Mouse (Mus musculus) thymus, adult 2 months (tissue): ENCODE measurements around the gene Lrrk1. TPM values are rescaled to one million over a fixed set of nuclear protein-coding genes. Genes with fewer than 3 reads are reported as not detected.
A peak's percentile ranks its signal among the peaks of the same experiment; 100 is the strongest.

Source experiments
- DNase-seq: peaks from one replicate; pipeline ENCODE4 v3.0.0; 2021
- H3K27ac ChIP-seq: fragments of 200-500 bp; 2 replicates; pipeline ENCODE4 v1.5.1; 2012; ENCODE audit warnings: low read length, control low read depth; ENCODE audit not compliant: control insufficient read depth, insufficient read depth
- H3K27me3 ChIP-seq: fragments of 200-500 bp; 2 replicates; pipeline ENCODE4 v1.6.1; 2012; ENCODE audit warnings: mild to moderate bottlenecking, low read length, moderate library complexity, mixed read lengths; ENCODE audit not compliant: control insufficient read depth, insufficient read depth
- H3K36me3 ChIP-seq: fragments of 200-500 bp; 2 replicates; pipeline ENCODE4 v1.6.1; 2012; ENCODE audit warnings: mild to moderate bottlenecking, low read length, moderate library complexity; ENCODE audit not compliant: control insufficient read depth, insufficient read depth
- H3K4me1 ChIP-seq: fragments of 200-500 bp; replicated peaks from 2 replicates; pipeline ENCODE4 v1.6.1; 2012; ENCODE audit warnings: low read length; ENCODE audit not compliant: control insufficient read depth, insufficient read depth
- H3K4me3 ChIP-seq: fragments of 200-500 bp; 2 replicates; pipeline ENCODE4 v1.5.1; 2012; ENCODE audit warnings: mild to moderate bottlenecking, low read length, control low read depth, moderate library complexity; ENCODE audit not compliant: control insufficient read depth, insufficient read depth
- CTCF ChIP-seq: fragments of 200-500 bp; IDR thresholded peaks from 2 replicates; pipeline ENCODE4 v1.5.1; 2012; ENCODE audit warnings: mild to moderate bottlenecking, control low read depth, low read length, moderate library complexity, borderline replicate concordance; ENCODE audit not compliant: control insufficient read depth, poor library complexity, insufficient read depth; ENCODE audit errors: extremely low read depth
- POLR2A ChIP-seq: fragments of 200-500 bp; IDR thresholded peaks from 2 replicates; pipeline ENCODE4 v1.6.1; 2012; ENCODE audit warnings: mild to moderate bottlenecking, low read length, control low read depth, moderate library complexity; ENCODE audit not compliant: control insufficient read depth, poor library complexity, insufficient read depth; ENCODE audit errors: extremely low read depth
- WGBS: fragments of 180-500 bp; shearing (Covaris S2); methylation state at CpG from one replicate; pipeline ENCODE4 v1.1.7; 2018; 5-methylcytosine and 5-hydroxymethylcytosine counted together
- polyA plus RNA-seq: library from polyadenylated mRNA; depleted of rRNA; stranded (reverse); fragments of >200 nt; gene quantifications from 2 replicates; pipeline ENCODE4 v1.2.3, GENCODE M21; 2012

Gene Lrrk1
- polyA plus RNA-seq, 1 experiment = 29.9 TPM

GRCm38 (mm10) chr7:66184026-66184425 is 204.1 kb downstream of the Lrrk1 start:
- 52% methylated on average over 4 of the region's 4 CpGs for WGBS
- H3K4me1 ChIP-seq = peaks cover 34% of the 10 kb centered on the region
- no peaks in the 10 kb centered on the region for H3K36me3 ChIP-seq
- DNase-seq = no peak
- H3K4me3 ChIP-seq = no peak overlapping the region
- no peak overlapping the region for H3K27ac ChIP-seq
- no peaks in the 10 kb centered on the region for H3K27me3 ChIP-seq
- TF ChIP-seq POLR2A = no peak
- TF ChIP-seq CTCF = no peak

GRCm38 (mm10) chr7:66183404-66183803 is 204.7 kb downstream of the Lrrk1 start:
- H3K27me3 ChIP-seq = no peaks in the 10 kb centered on the region
- no peak for DNase-seq
- no peak overlapping the region for H3K27ac ChIP-seq
- WGBS = 9% methylated on average over 8 of the region's 8 CpGs
- H3K4me3 ChIP-seq = no peak overlapping the region
- H3K36me3 ChIP-seq = no peaks in the 10 kb centered on the region
- peaks cover 38% of the 10 kb centered on the region for H3K4me1 ChIP-seq
- TF ChIP-seq CTCF (no peak), POLR2A (no peak)

- peaks cover 32% of the 10 kb centered on the region for H3K4me1 ChIP-seq
- 96% methylated on average over 7 of the region's 7 CpGs for WGBS
- H3K27ac ChIP-seq = no peak overlapping the region
- H3K4me3 ChIP-seq = no peak overlapping the region
- H3K27me3 ChIP-seq = no peaks in the 10 kb centered on the region
- DNase-seq = no peak
- H3K36me3 ChIP-seq = no peaks in the 10 kb centered on the region
- TF ChIP-seq CTCF (no peak), POLR2A (no peak)
Measured at GRCm38 (mm10) chr7:66182075-66182715, 206.0 kb downstream of the Lrrk1 start.

- no peak overlapping the region; the same call in 1 of the 2 replicates for H3K27ac ChIP-seq
- 41% methylated on average over 10 of the region's 10 CpGs for WGBS
Measured at GRCm38 (mm10) chr7:66180711-66181365, 207.3 kb downstream of the Lrrk1 start.

GRCm38 (mm10) chr7:66180260-66180659 is 207.9 kb downstream of the Lrrk1 start:
- Histone ChIP-seq H3K36me3 (no peaks in the 10 kb centered on the region), H3K4me1 (peaks cover 42% of the 10 kb centered on the region), H3K4me3 (no peak overlapping the region), H3K27me3 (no peaks in the 10 kb centered on the region), H3K27ac (peak overlapping the region; percentile 31; the same call in 1 of the 2 replicates)
- 3% methylated on average over 3 of the region's 3 CpGs for WGBS
- TF ChIP-seq POLR2A = no peak
- no peak for TF ChIP-seq CTCF
- peak; percentile 15 for DNase-seq

More at GRCm38 (mm10) chr7:66180711-66181365, 207.3 kb downstream of the Lrrk1 start:
- Histone ChIP-seq H3K36me3 (no peaks in the 10 kb centered on the region), H3K4me3 (no peak overlapping the region), H3K4me1 (peaks cover 37% of the 10 kb centered on the region), H3K27me3 (no peaks in the 10 kb centered on the region)
- DNase-seq = no peak
- TF ChIP-seq POLR2A (no peak), CTCF (no peak)

- Histone ChIP-seq H3K36me3 (no peaks in the 10 kb centered on the region), H3K27ac (peak overlapping the region; percentile 31; the same call in 1 of the 2 replicates), H3K4me1 (peaks cover 42% of the 10 kb centered on the region), H3K27me3 (no peaks in the 10 kb centered on the region), H3K4me3 (no peak overlapping the region)
- no peak for DNase-seq
- WGBS = 9% methylated on average over 7 of the region's 7 CpGs
- TF ChIP-seq POLR2A (no peak), CTCF (no peak)
Measured at GRCm38 (mm10) chr7:66179711-66180110, 208.4 kb downstream of the Lrrk1 start.

GRCm38 (mm10) chr7:66179120-66179581 is 209.0 kb downstream of the Lrrk1 start:
- TF ChIP-seq POLR2A = no peak
- peaks cover 42% of the 10 kb centered on the region for H3K4me1 ChIP-seq
- H3K36me3 ChIP-seq = no peaks in the 10 kb centered on the region
- 8% methylated on average over 10 of the region's 10 CpGs for WGBS
- H3K27me3 ChIP-seq = no peaks in the 10 kb centered on the region
- peak; percentile 19 for DNase-seq
- no peak overlapping the region for H3K4me3 ChIP-seq
- no peak overlapping the region for H3K27ac ChIP-seq
